Mouse (Mus musculus): ENCODE results near the gene Tln1.

- TF ChIP-seq POLR2A (IDR thresholded peaks at IDR 0.05; ENCODE audit: low read depth, low read length) = no peak
- no peak for TF ChIP-seq BHLHE40 (IDR thresholded peaks at IDR 0.05; ENCODE audit: low read depth, low read length)
- no peak for TF ChIP-seq EP300 (IDR thresholded peaks at IDR 0.05; ENCODE audit: low read length)
- no peak for TF ChIP-seq MAX (IDR thresholded peaks at IDR 0.05; ENCODE audit: low read length)
- TF ChIP-seq UBTF (IDR thresholded peaks at IDR 0.05; ENCODE audit: low read depth, low read length) = no peak
- TF ChIP-seq SIN3A (IDR thresholded peaks at IDR 0.05; ENCODE audit: low read length) = no peak
- no peak for TF ChIP-seq USF1 (IDR thresholded peaks at IDR 0.05; ENCODE audit: low read depth, low read length)
- no peak for TF ChIP-seq CTCF (conservative IDR thresholded peaks at IDR 0.05 in 1 of 2, IDR thresholded peaks at IDR 0.05 in 1 of 2; ENCODE audit: low read depth in 2 of 2, low read length in 2 of 2)
These were observed 46.5 kb downstream of the Tln1 start for GRCm38 (mm10) chr4:43515764-43516708.
